10 mouse cellular contexts compared by ENCODE assay signal in the genomic region with DNA sequence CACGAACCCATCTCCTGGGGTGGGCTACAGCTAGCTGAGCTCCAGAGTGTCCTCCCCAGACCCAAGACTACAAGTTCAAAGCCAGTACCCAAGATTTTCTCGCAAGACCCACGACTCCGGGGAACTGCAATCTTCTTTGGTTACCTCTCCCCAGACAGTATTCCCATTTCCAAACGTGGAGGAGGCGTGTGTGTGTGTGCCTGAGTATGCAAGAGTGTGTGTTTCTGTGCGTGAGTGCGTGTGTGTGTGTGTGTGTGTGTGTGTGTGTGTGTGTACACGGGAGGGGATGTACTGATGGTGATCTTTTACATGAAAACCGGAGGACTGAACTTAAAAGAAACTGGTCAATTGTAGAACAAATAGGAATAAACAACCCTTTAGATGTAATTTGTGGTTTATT. TPM values are rescaled to one million over a fixed set of nuclear protein-coding genes. Genes with fewer than 3 reads are reported as not detected.
A peak's percentile ranks its signal among the peaks of the same experiment; 100 is the strongest.
DNase-seq lines count a peak whose midpoint lies in the region; ATAC-seq lines count a peak whose summit lies in the region.
"Had no signal": no experiment of that assay in that cellular context is flagged by ENCODE, and none has a peak within 500 bp of the region (broad histone marks: within the 10 kb centered on the region; RNA-seq: fewer than 3 reads in every experiment).

No protein-coding gene starts in this region.

- peak overlapping the region; percentile 62 for H3K4me2 ChIP-seq in embryonic facial prominence, embryonic 13.5 days
- H3K4me2 ChIP-seq in intestine, embryonic 16.5 days (ENCODE audit: low read depth, low read length), result peak overlapping the region; percentile 62
- no peak overlapping the region for H3K4me2 ChIP-seq in liver, embryonic 12.5 days

- WGBS in embryonic facial prominence, embryonic 13.5 days, result 8% methylated on average over 10 of the region's 10 CpGs
- WGBS in intestine, embryonic 16.5 days, result 5% methylated on average over 10 of the region's 10 CpGs
- 6% methylated on average over 10 of the region's 10 CpGs for WGBS in liver, embryonic 12.5 days (ENCODE audit: insufficient replicate concordance)

- H3K27me3 ChIP-seq in embryonic facial prominence, embryonic 13.5 days, result peaks cover 84% of the 10 kb centered on the region
- peaks cover 61% of the 10 kb centered on the region for H3K27me3 ChIP-seq in intestine, embryonic 16.5 days (replicated peaks; ENCODE audit: control insufficient read depth, insufficient read depth, low read length)
- H3K27me3 ChIP-seq in liver, embryonic 12.5 days (replicated peaks), result peaks cover 70% of the 10 kb centered on the region

- peak; percentile 32 to 34 for DNase-seq in left cerebral cortex, adult 18-20 months (ENCODE audit: low spot score in 2 of 2)
- no peak for DNase-seq in left cerebral cortex, postnatal 4 days
- DNase-seq in retina, embryonic 14.5 days (ENCODE audit: low spot score), result peak; percentile 8
- DNase-seq in heart, postnatal 14 days, result no peak
- DNase-seq: thymus, postnatal 14 days had no signal

- intact Hi-C loops in left cerebral cortex, postnatal 4 days (cut with DNase I), result loop anchor here (5.0 to 10.0 kb wide), 2 partner anchors 152 to 620 kb away; no protein-coding TSS in a partner anchor
- intact Hi-C loops in heart, postnatal 14 days (cut with DNase I), result no loop called here

- no peaks in the 10 kb centered on the region for H3K9me3 ChIP-seq in embryonic facial prominence, embryonic 13.5 days
- H3K9me3 ChIP-seq in intestine, embryonic 16.5 days (ENCODE audit: control insufficient read depth, low read length), result no peaks in the 10 kb centered on the region
- H3K9me3 ChIP-seq in liver, embryonic 12.5 days (replicated peaks), result no peaks in the 10 kb centered on the region

- H3K27ac ChIP-seq in embryonic facial prominence, embryonic 13.5 days, result no peak overlapping the region
- no peak overlapping the region for H3K27ac ChIP-seq in intestine, embryonic 16.5 days (ENCODE audit: low read length)
- H3K27ac ChIP-seq in liver, embryonic 12.5 days, result no peak overlapping the region

- H3K36me3 ChIP-seq in embryonic facial prominence, embryonic 13.5 days, result no peaks in the 10 kb centered on the region
- no peaks in the 10 kb centered on the region for H3K36me3 ChIP-seq in intestine, embryonic 16.5 days (ENCODE audit: control insufficient read depth, insufficient read depth, low read length)
- no peaks in the 10 kb centered on the region for H3K36me3 ChIP-seq in liver, embryonic 12.5 days

- no peak for ATAC-seq in embryonic facial prominence, embryonic 13.5 days (ENCODE audit: insufficient number of reproducible peaks, insufficient read depth, low FRiP score, low TSS enrichment, low read depth)
- ATAC-seq in intestine, embryonic 16.5 days, result no peak
- ATAC-seq in liver, embryonic 12.5 days, result no peak
- ATAC-seq in frontal cortex, adult (ENCODE audit: low TSS enrichment), result no peak

- H3K4me3 ChIP-seq in embryonic facial prominence, embryonic 13.5 days, result peak overlapping the region; percentile 42
- H3K4me3 ChIP-seq in intestine, embryonic 16.5 days (ENCODE audit: low read length), result peak overlapping the region; percentile 42
- H3K4me3 ChIP-seq in liver, embryonic 12.5 days, result no peak overlapping the region

- no peak overlapping the region for H3K9ac ChIP-seq in embryonic facial prominence, embryonic 13.5 days
- H3K9ac ChIP-seq in intestine, embryonic 16.5 days (ENCODE audit: low read depth, low read length), result no peak overlapping the region
- no peak overlapping the region for H3K9ac ChIP-seq in liver, embryonic 12.5 days

- H3K4me1 ChIP-seq in embryonic facial prominence, embryonic 13.5 days, result peaks cover 14% of the 10 kb centered on the region; the same call in 1 of the 2 replicates
- no peaks in the 10 kb centered on the region for H3K4me1 ChIP-seq in intestine, embryonic 16.5 days (ENCODE audit: control insufficient read depth, insufficient read depth, low read length)
- H3K4me1 ChIP-seq in liver, embryonic 12.5 days, result no peaks in the 10 kb centered on the region

RNA-seq across cellular contexts. Expression of a gene that starts 0.4 kb away (rescaled TPM):
- total RNA-seq in left cerebral cortex, adult 18-20 months (2021), result 10 to 100 TPM; 42.9 to 48.6 TPM
- 10 to 100 TPM; 76.9 to 83.5 TPM for total RNA-seq in left cerebral cortex, postnatal 4 days (2021)
- 0.21 and 0.34 TPM in 2 replicates for polyA plus RNA-seq in embryonic facial prominence, embryonic 13.5 days (2015; fragmentation: Nextera tagmentation; extraction: Ambion mirVana)
- 0.09 and 0.11 TPM in 2 replicates for polyA plus RNA-seq in intestine, embryonic 16.5 days (2015; fragmentation: Nextera tagmentation; extraction: Ambion mirVana)
- 0.04 and 0.07 TPM in 2 replicates for polyA plus RNA-seq in liver, embryonic 12.5 days (2016; fragmentation: Nextera tagmentation; extraction: Ambion mirVana)
- total RNA-seq in heart, postnatal 14 days (2021), result under 1 TPM; 0.12 to 0.17 TPM
- total RNA-seq: gastrocnemius, adult 8-10 months had no signal

RNA-seq across cellular contexts. Expression of a gene that starts 16.5 kb away (rescaled TPM):
- total RNA-seq in left cerebral cortex, adult 18-20 months (2021), result 1 to 10 TPM in 1 of 2 experiments, under 1 TPM in 1; 0.86 to 1.2 TPM
- 1 to 10 TPM; 3.6 to 3.9 TPM for total RNA-seq in left cerebral cortex, postnatal 4 days (2021)
- polyA plus RNA-seq in embryonic facial prominence, embryonic 13.5 days (2015; fragmentation: Nextera tagmentation; extraction: Ambion mirVana), result not detected in 2 replicates
- not detected in 2 replicates for polyA plus RNA-seq in intestine, embryonic 16.5 days (2015; fragmentation: Nextera tagmentation; extraction: Ambion mirVana)
- polyA plus RNA-seq in liver, embryonic 12.5 days (2016; fragmentation: Nextera tagmentation; extraction: Ambion mirVana), result not detected in 2 replicates
- not detected for total RNA-seq in heart, postnatal 14 days (2021)
- total RNA-seq: gastrocnemius, adult 8-10 months had no signal

Comparison
In these comparisons a context has a peak if more than half of its experiments do, and no peak if none do; other contexts are left out.
1. DNase-seq: peak in left cerebral cortex, adult 18-20 months (2 of 2) and retina, embryonic 14.5 days (single experiment); none in left cerebral cortex, postnatal 4 days (single experiment) and heart, postnatal 14 days (0 of 2).
2. RNA of a gene that starts 0.4 kb away (total RNA-seq): 76.9 to 83.5 TPM in left cerebral cortex, postnatal 4 days and 42.9 to 48.6 TPM in left cerebral cortex, adult 18-20 months; 0.12 to 0.17 TPM in heart, postnatal 14 days; every median in the first group is over 10 times any median in the second.